Mouse (Mus musculus): ENCODE measurements at regions not wholly inside any gene's neighbourhood (a gene's known extent, or its start where the extent isn't known, plus 50 kb on each side); places are given as distances from the start of the nearest gene placed in this dataset.

DNA sequence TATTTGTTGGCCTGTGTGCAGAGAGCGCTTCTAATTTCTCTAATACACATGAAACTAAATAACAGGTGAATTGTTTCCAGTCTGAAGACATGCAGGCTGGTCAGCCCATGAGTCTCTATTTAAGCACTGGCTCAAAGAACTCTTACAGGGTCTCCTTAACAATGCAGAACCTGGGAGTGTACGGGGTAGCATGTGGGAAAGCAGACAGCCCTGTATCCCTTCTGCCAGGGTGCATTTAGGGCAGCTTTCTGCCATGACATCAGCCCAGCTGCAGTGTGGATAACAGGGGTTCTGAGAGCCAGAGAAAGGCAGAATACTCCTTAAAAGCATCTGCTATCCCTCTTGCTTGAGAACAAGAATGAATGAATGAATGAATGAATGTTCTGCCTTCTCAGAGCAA is 164.7 kb downstream of the Grb14 start:
- H3K27me3 ChIP-seq, result no peaks in the 10 kb centered on the region
- peak; percentile 55; the same call in 1 of the 2 replicates for ATAC-seq

DNA sequence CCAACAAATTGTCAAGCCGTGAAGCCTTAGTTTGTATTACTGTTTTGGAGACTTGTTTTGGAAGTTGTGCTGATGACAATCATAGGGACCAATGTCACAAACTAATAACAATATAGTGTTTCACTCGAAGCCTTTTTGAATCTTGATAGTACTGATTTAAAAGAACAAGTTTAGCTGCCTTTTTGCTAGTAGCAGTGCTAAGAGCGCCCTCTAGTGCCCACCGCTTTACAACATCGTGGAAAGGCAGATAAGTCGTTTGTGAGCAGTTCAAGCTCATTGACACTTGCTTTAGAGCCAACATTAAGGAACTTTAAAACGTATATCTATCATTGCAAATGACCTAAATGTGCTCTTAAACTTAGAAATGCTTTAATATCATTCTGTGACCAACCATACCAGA is 170.9 kb downstream of the Grb14 start:
- WGBS, result 21% methylated on average over 7 of the region's 7 CpGs
- no peaks in the 10 kb centered on the region for H3K9me3 ChIP-seq
- H3K4me3 ChIP-seq (replicated peaks), result no peak overlapping the region
- no peaks in the 10 kb centered on the region for H3K36me3 ChIP-seq
- 0 out of 2 replicates have a peak, but pooled peaks cover 4% of the 10 kb centered on the region for H3K27me3 ChIP-seq
- no peak overlapping the region for H3K9ac ChIP-seq (replicated peaks)
- no peak overlapping the region for H3K27ac ChIP-seq
- H3K4me1 ChIP-seq (replicated peaks), result peaks cover 7% of the 10 kb centered on the region; the same call in 1 of the 2 replicates
- H3K4me2 ChIP-seq (replicated peaks), result no peak overlapping the region
- peak; percentile 17; the same call in 1 of the 2 replicates for ATAC-seq

More for the DNA sequence above, 164.7 kb downstream of the Grb14 start:
- no peak overlapping the region for H3K27ac ChIP-seq
- no peaks in the 10 kb centered on the region for H3K4me1 ChIP-seq (replicated peaks)
- H3K4me3 ChIP-seq (replicated peaks), result no peak overlapping the region
- no peaks in the 10 kb centered on the region for H3K9me3 ChIP-seq
- H3K9ac ChIP-seq (replicated peaks), result no peak overlapping the region
- no peaks in the 10 kb centered on the region for H3K36me3 ChIP-seq
- 64% methylated on average over 2 of the region's 2 CpGs for WGBS
- no peak overlapping the region for H3K4me2 ChIP-seq (replicated peaks)

DNA sequence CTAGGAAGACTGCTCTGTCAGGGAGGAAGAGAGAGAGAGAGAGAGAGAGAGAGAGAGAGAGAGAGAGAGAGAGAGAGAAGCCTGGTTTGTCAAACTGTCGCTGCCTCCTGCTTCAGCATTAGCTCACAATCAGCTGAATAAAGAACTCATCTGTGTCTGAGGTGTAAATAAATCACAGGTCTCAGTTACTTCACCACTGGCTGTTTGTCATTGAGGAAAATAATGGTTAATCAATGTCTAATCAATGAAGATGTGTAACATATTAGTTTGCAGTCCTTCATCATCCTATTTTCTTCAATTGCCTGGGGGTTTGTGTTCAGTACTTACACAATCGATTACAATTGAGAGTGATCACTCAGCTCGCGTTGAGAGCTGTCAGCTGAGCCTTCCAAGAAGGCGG is 171.9 kb downstream of the Grb14 start:
- H3K9me3 ChIP-seq, result no peaks in the 10 kb centered on the region
- no peak overlapping the region for H3K4me2 ChIP-seq (replicated peaks)
- no peak for ATAC-seq

DNA sequence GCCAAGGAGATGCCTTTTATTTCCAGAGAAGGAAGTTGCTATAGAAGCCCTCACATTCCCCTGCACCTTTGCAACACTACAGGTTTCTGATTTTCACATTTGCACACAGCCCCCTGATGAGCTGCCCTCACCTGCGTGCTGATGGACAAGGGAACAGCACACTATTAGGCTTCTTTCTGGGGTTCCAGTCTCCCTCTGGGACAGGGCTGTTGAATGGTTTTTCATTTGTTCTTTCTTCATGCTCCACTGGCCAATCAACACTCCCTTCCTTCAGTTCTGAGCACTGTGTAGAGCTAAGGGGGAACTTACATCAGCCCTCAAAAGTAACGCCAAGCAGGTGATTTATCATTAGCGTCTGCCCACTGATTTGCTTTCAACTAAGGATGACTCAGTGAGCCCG is 173.7 kb downstream of the Grb14 start:
- 66% methylated on average over 4 of the region's 4 CpGs for WGBS
- Histone ChIP-seq H3K27me3 (0 out of 2 replicates have a peak, but pooled peaks cover 4% of the 10 kb centered on the region), H3K27ac (no peak overlapping the region), H3K4me2 (replicated peaks) (no peak overlapping the region), H3K9me3 (no peaks in the 10 kb centered on the region), H3K4me1 (replicated peaks) (peaks cover 7% of the 10 kb centered on the region; the same call in 1 of the 2 replicates), H3K4me3 (replicated peaks) (no peak overlapping the region), H3K9ac (replicated peaks) (no peak overlapping the region), H3K36me3 (no peaks in the 10 kb centered on the region)
- 0 out of 2 replicates have a peak, but pooled peaks have one; percentile 14 for ATAC-seq

More for the DNA sequence above, 171.9 kb downstream of the Grb14 start:
- Histone ChIP-seq H3K27me3 (0 out of 2 replicates have a peak, but pooled peaks cover 4% of the 10 kb centered on the region), H3K27ac (no peak overlapping the region), H3K4me3 (replicated peaks) (no peak overlapping the region), H3K9ac (replicated peaks) (no peak overlapping the region), H3K36me3 (no peaks in the 10 kb centered on the region), H3K4me1 (replicated peaks) (peaks cover 7% of the 10 kb centered on the region; the same call in 1 of the 2 replicates)
- WGBS, result 48% methylated on average over 5 of the region's 5 CpGs

DNA sequence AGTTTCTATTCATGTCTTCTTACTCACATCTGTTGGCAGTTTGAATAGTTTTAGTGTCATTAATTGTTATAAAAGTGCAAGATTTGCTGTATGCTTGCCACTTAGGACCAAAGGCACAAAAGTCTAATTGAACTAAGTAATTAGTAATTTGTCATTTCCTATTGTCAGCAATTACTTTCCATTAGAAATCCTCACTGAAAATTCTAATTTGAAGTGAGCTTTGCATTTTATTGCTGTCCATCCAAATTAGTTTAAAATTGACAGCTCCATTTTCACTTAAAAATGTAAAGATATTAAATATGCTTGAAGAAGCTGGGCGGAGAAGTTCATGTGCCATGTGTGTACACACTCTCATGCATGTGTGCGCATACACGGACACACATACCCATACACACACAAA is 174.1 kb downstream of the Grb14 start:
- H3K27me3 ChIP-seq, result 0 out of 2 replicates have a peak, but pooled peaks cover 4% of the 10 kb centered on the region
- H3K9me3 ChIP-seq, result no peaks in the 10 kb centered on the region
- WGBS, result 95% methylated on average over 3 of the region's 3 CpGs
- peaks cover 7% of the 10 kb centered on the region; the same call in 1 of the 2 replicates for H3K4me1 ChIP-seq (replicated peaks)
- no peak overlapping the region for H3K4me3 ChIP-seq (replicated peaks)
- H3K27ac ChIP-seq, result no peak overlapping the region
- H3K36me3 ChIP-seq, result no peaks in the 10 kb centered on the region
- no peak for ATAC-seq
- H3K4me2 ChIP-seq (replicated peaks), result no peak overlapping the region
- no peak overlapping the region for H3K9ac ChIP-seq (replicated peaks)

DNA sequence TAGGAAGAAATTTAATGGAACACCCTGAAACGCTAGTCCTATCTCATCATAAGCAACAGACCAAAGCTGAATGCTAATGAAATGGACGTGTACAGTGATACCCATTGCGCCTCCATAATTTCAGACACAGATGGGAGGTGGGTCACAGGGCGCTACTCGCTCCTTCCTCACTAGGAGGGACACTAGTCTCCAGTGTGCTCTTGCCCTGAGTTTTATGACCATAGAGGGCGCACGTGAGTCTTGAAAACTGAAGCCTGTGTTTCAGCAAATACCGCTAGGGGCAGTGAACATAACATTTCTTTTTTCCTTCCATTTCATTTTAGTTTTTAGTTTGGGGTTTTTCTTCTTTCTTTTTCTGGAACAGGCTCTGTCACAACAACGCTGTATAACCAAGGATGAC is 200.3 kb downstream of the Grb14 start:
- Histone ChIP-seq H3K4me1 (replicated peaks) (peaks cover 13% of the 10 kb centered on the region; the same call in 1 of the 2 replicates), H3K36me3 (no peaks in the 10 kb centered on the region), H3K9ac (replicated peaks) (no peak overlapping the region), H3K4me2 (replicated peaks) (no peak overlapping the region), H3K27me3 (peaks cover 2% of the 10 kb centered on the region; the same call in 1 of the 2 replicates), H3K27ac (no peak overlapping the region), H3K9me3 (no peaks in the 10 kb centered on the region), H3K4me3 (replicated peaks) (no peak overlapping the region)
- 62% methylated on average over 9 of the region's 9 CpGs for WGBS
- no peak for ATAC-seq

DNA sequence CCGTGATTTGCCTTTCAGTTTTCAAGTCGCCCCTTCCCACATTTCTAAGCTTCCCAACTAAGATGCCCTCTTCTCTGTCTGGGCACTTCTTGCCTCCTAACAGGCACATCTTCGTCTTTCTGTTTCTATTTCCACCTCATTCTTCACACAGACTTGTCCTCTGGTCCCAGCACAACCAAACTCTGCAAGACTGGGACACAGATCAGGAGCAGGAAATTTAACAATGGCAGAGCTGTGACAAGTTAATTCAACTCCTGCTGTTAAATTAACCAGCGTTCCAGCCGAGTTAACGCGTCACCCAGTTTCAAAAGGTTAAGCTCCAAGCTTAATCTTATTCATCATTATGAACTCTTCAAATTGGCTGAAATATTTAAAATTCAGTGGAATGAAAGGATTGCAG is 200.9 kb downstream of the Grb14 start:
- WGBS, result 9% methylated on average over 7 of the region's 7 CpGs
- no peak overlapping the region for H3K9ac ChIP-seq (replicated peaks)
- no peak for ATAC-seq
- no peak overlapping the region for H3K27ac ChIP-seq
- peak overlapping the region; percentile 13; the same call in 1 of the 2 replicates for H3K4me2 ChIP-seq (replicated peaks)
- no peaks in the 10 kb centered on the region for H3K9me3 ChIP-seq
- no peak overlapping the region for H3K4me3 ChIP-seq (replicated peaks)
- no peaks in the 10 kb centered on the region for H3K36me3 ChIP-seq
- H3K4me1 ChIP-seq (replicated peaks), result peaks cover 13% of the 10 kb centered on the region; the same call in 1 of the 2 replicates
- peaks cover 2% of the 10 kb centered on the region; the same call in 1 of the 2 replicates for H3K27me3 ChIP-seq

DNA sequence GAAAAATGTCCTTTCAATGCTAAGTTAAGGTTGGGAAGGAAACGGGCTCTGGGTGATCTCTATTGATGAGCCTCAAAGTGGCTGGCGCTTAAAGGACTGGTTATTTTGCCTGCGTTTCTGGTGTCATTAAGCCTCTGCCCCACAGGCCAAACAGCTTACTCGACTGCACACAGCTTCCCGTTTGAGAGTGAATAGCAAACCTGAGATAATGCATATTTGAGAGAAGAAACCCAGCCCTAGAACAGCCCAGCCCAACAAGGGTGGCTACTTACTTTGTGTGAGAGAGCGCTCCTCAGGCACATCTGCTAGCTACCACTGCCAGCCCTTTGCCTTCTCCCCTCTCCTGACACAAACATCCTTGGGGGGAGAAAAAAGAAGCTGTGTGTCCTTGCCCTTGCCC is 201.7 kb downstream of the Grb14 start:
- H3K27me3 ChIP-seq, result peaks cover 2% of the 10 kb centered on the region; the same call in 1 of the 2 replicates
- ATAC-seq, result no peak
- 25% methylated on average over 6 of the region's 6 CpGs for WGBS
- peaks cover 13% of the 10 kb centered on the region; the same call in 1 of the 2 replicates for H3K4me1 ChIP-seq (replicated peaks)
- H3K27ac ChIP-seq, result no peak overlapping the region
- no peaks in the 10 kb centered on the region for H3K36me3 ChIP-seq
- H3K9me3 ChIP-seq, result no peaks in the 10 kb centered on the region
- H3K9ac ChIP-seq (replicated peaks), result no peak overlapping the region
- H3K4me2 ChIP-seq (replicated peaks), result no peak overlapping the region
- H3K4me3 ChIP-seq (replicated peaks), result no peak overlapping the region

DNA sequence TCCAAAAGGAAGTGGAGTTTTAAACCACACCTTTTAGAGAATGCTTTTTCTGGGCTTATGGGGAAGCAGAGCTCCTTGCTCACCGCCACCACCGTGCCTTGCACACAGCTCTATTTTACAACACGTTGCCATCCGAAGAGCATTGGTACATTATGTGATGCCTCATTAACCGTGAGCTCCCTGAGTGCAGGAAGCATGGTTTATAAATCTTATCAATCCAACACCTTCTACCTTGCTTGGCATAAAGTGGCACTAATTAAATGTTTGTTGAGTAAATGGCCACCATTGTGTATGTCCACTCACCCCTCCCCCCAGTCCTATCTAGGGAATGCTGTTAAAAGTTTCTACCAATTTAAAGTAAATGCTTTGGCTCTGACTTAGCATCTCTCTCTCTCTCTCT is 206.6 kb downstream of the Grb14 start:
- Histone ChIP-seq H3K9me3 (no peaks in the 10 kb centered on the region), H3K36me3 (no peaks in the 10 kb centered on the region), H3K27me3 (peaks cover under 1% of the 10 kb centered on the region; the same call in 1 of the 2 replicates), H3K27ac (no peak overlapping the region), H3K4me1 (replicated peaks) (0 out of 2 replicates have a peak, but pooled peaks cover 2% of the 10 kb centered on the region), H3K4me3 (replicated peaks) (no peak overlapping the region), H3K4me2 (replicated peaks) (no peak overlapping the region), H3K9ac (replicated peaks) (no peak overlapping the region)
- ATAC-seq, result no peak
- WGBS, result 82% methylated on average over 5 of the region's 5 CpGs
